Mouse (Mus musculus) spleen, adult 2 months (tissue): Measurements from ENCODE around the gene Med29.

ENCODE experiments used
- CTCF ChIP-seq: fragments of 200-500 bp; IDR thresholded peaks from 2 replicates; pipeline ENCODE4 v1.5.1; 2011; ENCODE audit warnings: mild to moderate bottlenecking, inconsistent platforms; ENCODE audit not compliant: insufficient read depth, insufficient read length, insufficient replicate concordance; ENCODE audit errors: extremely low read depth
- POLR2A ChIP-seq: fragments of 200-500 bp; IDR thresholded peaks from 2 replicates; pipeline ENCODE4 v1.6.1; 2011; ENCODE audit warnings: low read depth, low read length, inconsistent platforms

DNA sequence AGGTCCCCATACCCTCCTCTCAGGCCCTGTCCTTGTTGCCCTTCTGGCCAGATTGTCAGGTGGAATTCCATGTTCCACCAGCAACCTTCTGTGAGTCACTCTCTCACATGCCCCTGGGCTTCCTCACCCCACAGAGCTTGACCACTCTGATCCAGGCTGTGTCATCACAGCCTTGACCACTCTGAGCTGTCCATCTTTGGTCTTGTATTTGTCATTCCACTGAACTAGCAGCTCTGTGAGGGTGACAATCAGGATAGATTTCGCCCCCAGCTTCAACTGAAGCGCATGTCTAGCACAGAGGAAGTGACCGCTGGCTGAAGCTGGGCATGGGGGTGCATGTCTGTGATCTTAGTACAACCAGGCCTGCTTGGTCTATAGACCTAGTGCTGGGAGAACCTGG, 2.2 kb downstream of the Med29 start:
- no peak for TF ChIP-seq CTCF
- TF ChIP-seq POLR2A = no peak
